Mouse (Mus musculus) liver, adult 2 months (tissue): ENCODE data around the gene Tmco4.

Experiments
- CTCF ChIP-seq: fragments of 200-500 bp; IDR thresholded peaks from 2 replicates; pipeline ENCODE4 v1.5.1; 2011; ENCODE audit warnings: low read depth, low read length, control low read depth
- POLR2A ChIP-seq: fragments of 200-500 bp; IDR thresholded peaks from 2 replicates; pipeline ENCODE4 v1.6.1; 2011; ENCODE audit warnings: low read length, control low read depth; ENCODE audit not compliant: insufficient read depth; ENCODE audit errors: extremely low read depth

DNA sequence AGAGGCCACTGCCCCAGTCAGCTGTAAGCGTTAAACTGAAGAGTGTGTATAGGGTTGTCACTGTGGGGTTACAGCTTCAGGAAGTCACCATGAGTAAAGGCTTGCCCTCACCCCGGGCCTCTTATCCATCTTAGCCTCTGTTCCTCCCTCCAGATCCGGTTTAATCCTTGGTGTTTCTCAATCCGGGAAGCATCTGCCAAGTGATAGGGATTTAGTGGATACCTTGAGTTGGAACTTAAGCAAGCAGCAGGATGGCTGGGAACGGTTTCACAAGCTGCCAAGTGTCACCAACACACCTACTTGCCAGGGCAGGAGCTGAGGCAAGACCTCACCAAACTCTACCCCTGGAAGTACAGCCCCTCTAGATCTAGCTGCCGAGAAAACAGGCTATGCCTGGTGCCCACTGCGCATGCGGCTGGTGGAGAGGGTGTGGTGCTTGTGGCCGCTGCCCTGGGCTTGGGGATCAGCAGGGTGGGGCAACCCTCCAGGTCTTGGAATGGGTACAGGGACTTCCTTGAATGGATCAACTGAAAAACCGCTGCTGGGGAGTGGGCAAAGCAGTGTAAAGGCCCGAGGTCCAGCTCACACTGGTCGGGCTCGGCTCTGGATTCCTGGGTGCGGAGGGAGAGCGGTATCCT, 117.7 kb downstream of the Tmco4 start:
- TF ChIP-seq POLR2A = no peak
- no peak for TF ChIP-seq CTCF
